Mouse (Mus musculus): ENCODE measurements around the gene Col26a1. TPM values are rescaled to one million over a fixed set of nuclear protein-coding genes. Genes with fewer than 3 reads are reported as not detected.
A peak's percentile ranks its signal among the peaks of the same experiment; 100 is the strongest.
"Not testable (repeated sequence)": the region's sequence is repeated elsewhere in the genome, so short reads cannot be mapped to it uniquely, and the experiment has no call there.

Col26a1 gene
- total RNA-seq, 1 experiment from 2014 or later: not detected

DNA sequence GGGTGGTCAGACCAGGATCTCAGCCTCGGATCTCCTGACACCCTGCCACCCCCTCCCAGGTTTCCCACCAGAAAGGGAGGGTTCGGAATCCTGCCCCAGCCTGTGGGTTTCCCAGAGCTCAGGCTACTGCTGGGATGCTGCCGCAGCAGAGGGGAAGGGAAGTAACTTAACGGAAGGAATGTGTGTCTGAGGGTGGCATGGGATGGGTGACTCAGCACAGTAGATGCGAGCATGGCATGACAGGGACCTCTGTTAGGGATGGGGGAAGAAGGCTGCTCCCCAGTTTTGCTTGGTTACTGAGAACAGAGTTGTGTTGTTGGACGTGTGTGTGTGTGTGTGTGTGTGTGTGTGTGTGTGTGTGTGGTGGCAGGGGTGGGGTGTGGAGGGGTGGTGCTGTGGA is 122.7 kb downstream of the Col26a1 start:
- peak; percentile 46; the same call in 1 of the 2 replicates for ATAC-seq (replicated peaks; ENCODE audit: low read depth, poor library complexity, severe bottlenecking)

DNA sequence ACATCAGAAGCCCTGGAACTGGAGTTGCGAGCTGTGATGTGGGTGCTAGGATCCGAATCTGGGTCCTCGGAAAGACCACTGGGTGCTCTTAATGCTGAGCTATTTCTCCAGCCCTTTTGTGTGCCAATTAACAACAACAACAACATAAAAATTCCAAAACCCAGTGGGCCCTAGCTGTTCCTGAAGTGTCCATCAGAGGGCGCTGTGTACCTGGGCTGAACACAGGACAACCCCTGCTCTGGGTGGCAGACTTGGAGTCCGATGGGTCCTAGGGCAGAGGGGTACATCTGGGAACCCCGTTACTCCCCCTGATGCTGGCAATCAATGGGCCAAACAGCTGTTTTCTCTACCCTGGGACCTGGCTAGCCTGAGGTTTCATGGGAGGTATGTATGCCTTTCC is 123.2 kb downstream of the Col26a1 start:
- ATAC-seq (replicated peaks; ENCODE audit: low read depth, poor library complexity, severe bottlenecking): 0 out of 2 replicates have a peak, but pooled peaks have one; percentile 20

DNA sequence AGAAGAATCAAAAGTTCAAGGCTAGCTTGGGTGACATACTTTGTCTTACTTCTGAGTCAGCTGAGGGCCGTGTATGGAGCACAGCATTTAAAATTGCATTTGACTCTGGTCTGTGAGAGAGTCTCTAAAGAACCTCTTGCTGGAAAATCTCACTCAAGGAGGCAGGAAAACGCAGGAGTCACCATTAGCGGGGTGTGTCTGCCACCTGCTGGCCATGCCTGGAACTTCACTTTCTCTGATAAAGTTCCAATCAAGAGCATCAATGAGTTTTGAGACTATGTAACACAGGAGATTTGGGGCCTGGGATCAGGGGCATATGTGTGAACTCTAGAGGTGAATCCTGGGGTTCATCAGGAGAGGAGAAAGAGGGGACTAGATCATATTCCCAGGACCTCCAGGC is 127.3 kb downstream of the Col26a1 start:
- ATAC-seq (replicated peaks; ENCODE audit: low read depth, poor library complexity, severe bottlenecking): peak; percentile 64

DNA sequence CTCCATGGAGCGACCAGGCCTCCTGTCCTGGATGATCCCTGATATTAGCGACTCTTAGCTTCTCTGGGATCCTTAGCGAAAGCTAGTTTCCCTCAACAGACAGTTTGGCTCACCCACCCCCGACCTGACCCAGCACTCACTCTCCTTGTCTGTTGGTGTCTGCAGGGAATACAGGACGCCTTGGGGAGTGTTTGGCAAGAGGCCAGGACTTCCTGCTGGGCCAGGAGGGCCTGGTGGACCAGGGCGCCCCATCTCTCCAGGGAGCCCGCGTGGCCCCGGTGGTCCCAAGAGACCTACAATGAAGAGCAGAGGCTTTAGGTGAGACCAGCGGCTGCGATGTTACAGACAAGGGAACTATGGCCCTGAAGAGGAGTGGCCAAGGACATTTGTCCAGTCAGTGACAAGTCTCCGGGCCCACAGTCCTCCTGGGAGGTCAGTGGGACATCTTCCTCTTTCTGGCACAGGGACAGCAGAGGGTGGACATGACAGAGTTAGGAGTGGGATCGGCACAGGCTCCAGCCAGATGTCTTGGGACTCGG is 128.9 kb downstream of the Col26a1 start:
- ATAC-seq (replicated peaks; ENCODE audit: low read depth, poor library complexity, severe bottlenecking): no peak

DNA sequence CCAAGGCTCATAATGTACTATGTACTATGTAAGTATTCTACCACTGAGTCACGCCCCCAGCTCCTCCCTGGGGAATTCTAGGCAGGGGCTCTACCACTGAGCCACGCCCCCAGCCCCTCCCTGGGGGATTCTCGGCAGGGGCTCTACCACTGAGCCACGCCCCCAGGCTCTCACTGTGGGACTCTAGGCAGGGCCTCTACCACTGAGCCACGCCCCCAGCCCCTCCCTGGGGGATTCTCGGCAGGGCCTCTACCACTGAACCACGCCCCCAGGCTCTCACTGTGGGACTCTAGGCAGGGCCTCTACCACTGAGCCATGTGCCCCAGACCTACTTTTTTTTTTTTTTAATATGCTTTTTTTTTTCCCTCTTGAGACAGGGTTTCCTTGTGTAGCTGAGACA is 129.8 kb downstream of the Col26a1 start:
- ATAC-seq (replicated peaks; ENCODE audit: low read depth, poor library complexity, severe bottlenecking): not testable (repeated sequence)

DNA sequence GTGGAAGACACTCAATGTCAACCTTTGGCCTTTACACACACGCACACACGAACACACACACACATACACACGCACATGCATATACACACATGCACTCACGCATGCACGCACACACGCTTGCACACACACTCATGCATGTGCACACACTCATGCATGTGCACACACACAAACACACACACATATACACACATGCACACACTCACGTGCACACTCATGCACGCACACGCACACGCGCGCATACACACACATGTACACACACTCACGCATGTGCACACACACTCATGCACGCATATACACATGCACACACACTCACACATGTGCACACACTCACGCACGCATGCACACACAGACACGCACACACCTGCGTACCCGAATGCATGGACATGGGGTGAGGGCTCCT is 130.9 kb downstream of the Col26a1 start:
- no peak for ATAC-seq (replicated peaks; ENCODE audit: low read depth, poor library complexity, severe bottlenecking)

DNA sequence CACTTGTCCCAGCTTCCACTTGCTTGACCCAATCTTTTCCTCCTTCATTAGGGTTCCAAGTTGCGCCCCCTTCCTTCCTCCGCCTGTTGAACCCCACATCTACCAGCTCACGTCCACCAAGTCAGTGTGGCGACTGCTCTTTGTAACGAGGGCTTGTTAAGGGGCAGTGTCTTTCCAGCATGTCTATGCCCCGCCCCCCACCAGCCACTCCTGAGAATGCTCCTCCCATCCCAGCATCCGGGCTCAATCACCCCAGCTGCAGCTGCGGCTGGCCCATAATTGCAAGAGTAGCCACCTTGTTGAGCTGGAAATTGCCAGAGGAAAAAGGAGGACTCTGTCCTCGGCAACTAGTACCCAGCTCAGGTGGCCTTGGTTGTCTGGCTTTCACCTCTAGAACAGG is 136.4 kb downstream of the Col26a1 start:
- ATAC-seq (replicated peaks; ENCODE audit: low read depth, poor library complexity, severe bottlenecking): no peak

DNA sequence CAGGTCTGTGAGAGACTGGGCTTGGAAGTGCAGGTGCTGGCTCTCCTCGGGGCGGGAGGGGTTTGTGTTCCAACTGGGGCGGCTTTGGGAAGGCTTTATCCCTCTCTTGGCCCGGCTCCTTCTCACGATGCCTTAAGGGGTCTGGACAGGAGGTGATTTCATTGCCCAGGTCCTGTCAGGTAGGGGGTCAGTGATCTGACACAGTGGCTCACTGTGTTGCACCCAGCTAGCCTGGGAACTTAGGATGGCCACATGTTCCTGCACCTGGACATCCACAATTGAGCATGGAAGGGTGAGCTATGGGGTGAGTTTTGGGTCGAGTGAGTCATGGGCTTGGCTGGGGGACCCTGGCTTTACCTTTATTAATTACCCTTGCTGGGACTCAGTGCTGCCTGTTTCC is 144.1 kb downstream of the Col26a1 start:
- no peak for ATAC-seq (replicated peaks; ENCODE audit: low read depth, poor library complexity, severe bottlenecking)

DNA sequence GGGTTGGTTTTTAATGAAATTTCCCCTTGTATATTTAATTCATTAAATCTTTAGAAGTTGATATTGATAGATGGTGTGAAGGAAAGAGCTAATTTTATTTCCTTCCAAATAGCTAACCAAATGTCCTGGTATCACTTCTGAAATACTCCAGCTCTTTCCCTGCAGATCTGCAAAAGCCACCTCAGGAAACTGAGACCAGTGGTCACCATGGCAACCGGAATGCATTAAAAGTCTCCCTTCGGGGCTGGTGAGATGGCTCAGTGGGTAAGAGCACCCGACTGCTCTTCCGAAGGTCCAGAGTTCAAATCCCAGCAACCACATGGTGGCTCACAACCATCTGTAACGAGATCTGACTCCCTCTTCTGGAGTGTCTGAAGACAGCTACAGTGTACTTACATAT is 156.7 kb downstream of the Col26a1 start:
- not testable (repeated sequence) for ATAC-seq (replicated peaks; ENCODE audit: low read depth, poor library complexity, severe bottlenecking)

DNA sequence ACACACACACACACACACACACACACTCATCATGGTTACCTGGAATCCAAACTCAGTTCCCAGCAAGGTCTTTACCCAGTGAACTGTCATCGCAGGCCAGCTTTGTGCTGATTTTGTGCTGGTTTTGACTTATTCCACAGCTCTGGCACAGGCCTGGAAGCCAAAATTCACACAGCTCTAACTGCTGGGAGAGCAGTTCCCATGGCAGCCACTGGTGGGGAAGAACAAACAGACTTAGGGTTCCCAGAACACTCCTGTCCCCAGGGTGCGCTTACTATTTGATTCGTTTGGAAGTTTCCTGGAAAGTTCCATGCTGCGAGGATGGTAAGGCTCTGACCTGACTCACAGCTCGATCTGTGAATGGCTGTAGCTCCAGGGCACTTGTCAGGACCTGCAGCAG is 161.4 kb downstream of the Col26a1 start:
- ATAC-seq (replicated peaks; ENCODE audit: low read depth, poor library complexity, severe bottlenecking): no peak

DNA sequence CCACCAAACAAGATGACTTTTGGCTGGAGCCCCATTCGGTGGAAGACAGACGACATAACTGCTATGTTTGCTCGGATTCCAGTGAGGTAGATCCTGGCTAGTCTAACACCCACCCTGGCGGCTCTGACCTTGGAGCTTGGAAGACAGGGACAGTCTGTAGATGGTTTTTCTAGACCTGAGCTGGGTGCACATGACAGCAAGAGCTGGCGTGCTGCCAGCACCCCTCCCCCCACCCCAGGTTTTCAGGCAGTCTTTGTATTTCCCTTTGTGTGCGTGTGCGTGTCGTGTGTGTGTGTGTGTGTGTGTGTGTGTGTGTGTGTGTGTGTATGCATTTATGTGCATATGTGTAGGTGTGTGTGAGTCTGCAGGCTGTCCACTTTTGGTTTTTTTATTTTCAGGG is 164.4 kb downstream of the Col26a1 start:
- no peak for ATAC-seq (replicated peaks; ENCODE audit: low read depth, poor library complexity, severe bottlenecking)

DNA sequence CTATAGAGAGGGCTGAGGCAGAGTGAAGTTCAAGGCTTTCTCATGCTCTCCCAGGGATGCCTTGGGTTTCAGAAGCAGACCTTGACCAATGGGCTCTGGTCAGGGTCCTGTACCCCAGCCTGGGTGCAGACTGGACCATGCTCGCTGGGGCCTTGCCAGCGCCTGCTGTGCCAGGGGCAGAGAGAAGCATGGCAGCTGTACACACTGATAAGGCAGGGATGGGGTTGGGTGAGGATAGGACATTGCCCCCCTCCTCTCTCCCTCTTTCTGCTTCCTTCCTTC is 165.5 kb downstream of the Col26a1 start:
- no peak for ATAC-seq (replicated peaks; ENCODE audit: low read depth, poor library complexity, severe bottlenecking)

DNA sequence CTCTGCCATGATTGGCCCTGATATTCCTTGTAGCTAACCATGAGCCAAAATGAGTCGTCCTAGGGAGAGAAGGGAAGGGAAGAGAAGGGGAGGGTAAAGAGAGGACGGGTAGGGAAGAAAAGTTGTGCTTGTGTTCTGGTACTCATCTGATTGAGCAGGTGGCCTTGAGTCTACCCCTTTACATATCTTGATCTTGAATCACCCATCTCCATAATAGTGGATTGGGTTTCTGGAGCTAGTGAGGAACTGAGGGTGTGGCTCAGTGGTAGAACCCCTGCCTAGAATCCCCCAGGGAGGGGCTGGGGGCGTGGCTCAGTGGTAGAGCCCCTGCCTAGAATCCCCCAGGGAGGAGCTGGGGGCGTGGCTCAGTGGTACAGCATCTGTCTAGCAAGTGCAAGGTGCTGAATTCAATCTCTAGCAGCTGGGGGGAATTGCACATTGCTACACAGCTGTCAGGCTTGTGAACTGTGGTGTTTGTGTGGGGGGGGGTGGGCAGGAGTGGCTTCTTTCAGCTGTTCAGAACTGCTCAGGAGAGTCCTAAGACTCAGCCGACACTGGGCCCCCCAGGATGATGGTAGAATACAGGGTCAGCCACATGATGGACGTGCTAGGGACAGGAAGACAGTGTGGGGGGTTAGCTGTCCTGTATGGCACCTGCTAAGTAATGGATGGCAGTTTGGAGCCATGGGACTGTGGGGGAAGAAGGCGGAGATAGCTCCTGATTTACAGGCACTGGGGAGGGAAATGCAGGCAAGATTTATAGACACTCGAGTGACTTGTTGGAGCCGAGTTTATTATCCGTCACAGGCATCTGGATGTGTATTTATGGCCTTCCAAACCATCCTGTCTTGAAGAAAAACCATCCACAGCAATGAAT is 166.1 kb downstream of the Col26a1 start:
- no peak for ATAC-seq (replicated peaks; ENCODE audit: low read depth, poor library complexity, severe bottlenecking)

DNA sequence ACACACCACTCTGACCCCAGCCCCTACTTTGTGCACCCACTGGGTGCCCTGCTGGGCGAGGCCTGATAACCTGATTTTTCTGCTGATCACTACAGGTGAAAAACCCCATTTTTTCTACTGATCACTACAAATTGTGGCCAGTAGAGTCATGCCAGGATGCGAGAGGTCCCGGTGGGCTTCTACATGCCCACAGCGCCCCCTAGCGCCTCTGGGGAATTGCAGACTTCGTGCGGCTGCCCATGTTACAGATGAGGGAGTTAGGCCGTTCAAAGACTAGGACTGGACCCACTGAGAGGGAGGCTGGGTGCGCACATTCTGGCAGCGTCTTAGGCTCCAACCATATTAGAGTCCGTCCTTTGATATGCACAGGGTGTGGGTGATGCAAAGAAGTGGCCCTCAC is 168.1 kb downstream of the Col26a1 start:
- peak; percentile 76 for ATAC-seq (replicated peaks; ENCODE audit: low read depth, poor library complexity, severe bottlenecking)

DNA sequence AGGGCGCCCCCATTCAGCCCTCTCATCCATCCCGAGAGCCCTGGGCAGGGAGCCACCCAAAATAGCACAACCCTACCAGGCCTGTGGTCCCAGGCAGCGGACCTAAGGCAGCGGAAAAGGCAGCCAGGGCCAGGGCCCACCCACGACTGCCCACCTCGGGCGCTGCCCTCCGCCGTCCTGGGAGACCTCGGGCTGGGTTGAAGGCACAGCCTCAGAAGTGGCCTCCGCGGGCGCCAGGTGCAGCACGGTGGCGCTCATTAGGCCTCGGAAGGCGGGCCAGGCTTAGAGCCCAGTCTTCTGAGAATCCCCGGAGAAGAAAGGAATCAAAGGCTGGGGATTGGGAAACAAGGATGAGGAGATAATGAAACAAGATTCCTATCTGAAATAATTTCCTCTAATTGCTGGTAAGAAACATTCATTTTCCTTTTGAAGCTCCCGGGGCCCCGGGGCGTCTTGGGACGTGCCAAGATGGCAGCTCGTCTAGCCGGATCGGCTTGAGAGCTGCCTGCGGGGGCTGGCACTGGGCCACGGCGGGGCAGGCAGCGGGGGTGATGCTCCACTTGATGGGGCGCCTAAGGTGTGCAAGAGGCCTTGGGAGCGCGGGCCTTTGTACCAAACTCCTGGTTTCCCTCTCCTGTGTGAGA is 168.7 kb downstream of the Col26a1 start:
- no peak for ATAC-seq (replicated peaks; ENCODE audit: low read depth, poor library complexity, severe bottlenecking)

DNA sequence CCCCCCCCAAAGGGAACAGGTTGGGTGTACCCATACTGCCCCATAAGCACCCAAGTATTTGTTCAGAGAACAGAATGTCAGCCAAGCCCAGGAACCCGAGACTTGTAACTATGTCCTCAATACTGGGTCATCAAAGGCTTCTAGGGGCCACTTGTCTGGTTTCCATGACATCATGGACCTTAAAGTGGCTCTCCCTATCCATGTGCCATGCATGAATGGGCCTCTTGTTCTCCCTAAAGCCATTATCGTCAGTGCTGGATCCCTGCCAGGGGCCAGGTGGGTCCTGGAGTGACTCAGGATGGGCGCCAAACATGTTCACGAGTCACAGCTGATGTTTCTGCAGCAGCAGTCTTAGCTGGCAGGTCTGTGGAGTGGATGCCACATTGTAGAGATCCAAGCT is 172.3 kb downstream of the Col26a1 start:
- no peak for ATAC-seq (replicated peaks; ENCODE audit: low read depth, poor library complexity, severe bottlenecking)

DNA sequence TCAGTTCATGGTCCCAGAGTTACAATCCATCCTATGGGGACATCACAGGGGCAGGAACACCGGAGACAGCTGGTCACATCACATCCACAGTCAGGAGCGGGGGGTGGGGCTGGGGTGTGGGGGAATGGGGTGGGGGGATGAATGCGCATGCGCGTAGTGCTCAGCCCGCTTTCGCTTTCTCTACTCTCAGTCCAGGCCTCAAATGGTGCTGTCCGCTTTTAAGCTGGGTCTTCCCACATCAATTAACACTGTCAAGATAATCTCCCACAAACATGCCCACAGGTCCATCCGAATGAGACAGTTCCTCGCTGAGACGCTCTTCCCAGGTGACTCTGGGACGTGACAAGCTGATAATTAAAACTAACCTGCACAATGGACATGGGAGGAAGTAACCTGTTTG is 174.9 kb downstream of the Col26a1 start:
- ATAC-seq (replicated peaks; ENCODE audit: low read depth, poor library complexity, severe bottlenecking): no peak

DNA sequence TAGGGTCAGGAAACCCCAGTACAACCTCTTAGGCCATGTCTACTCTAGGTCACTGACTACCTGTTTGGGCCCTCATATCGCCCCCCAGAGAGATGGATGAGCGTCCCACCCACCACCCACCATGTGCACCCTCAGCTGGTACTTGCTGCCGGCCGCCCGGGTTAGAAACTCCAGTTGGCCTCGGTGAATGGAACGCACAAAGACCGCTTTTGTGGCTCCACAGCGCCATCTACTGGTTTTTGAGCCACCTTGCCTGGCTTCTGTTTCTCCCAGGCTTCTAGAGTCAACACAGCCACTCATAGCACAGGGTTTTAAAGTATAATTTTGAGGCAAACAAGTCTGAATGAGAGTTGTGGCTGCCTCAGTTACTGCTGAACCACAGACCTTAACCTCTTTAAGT is 176.2 kb downstream of the Col26a1 start:
- ATAC-seq (replicated peaks; ENCODE audit: low read depth, poor library complexity, severe bottlenecking): peak; percentile 75

DNA sequence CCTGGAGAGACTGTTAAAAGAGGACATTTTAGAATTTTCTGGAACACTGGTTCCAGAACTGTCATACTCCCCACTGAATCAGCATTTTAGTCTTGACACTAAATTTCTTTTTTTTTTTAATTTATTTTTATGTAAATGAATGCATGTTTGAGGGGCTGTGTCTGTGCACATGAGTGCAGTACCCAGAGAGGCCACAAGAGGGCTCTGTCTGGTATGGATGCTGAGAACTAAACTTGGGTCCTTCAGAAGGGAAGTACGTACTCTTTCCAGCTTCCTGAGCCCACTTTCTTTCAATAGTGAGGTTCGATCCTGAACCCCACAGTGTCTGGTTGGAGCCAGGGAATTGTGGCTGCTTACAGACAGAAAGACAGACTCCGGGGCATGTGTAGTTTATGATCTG is 177.5 kb downstream of the Col26a1 start:
- ATAC-seq (replicated peaks; ENCODE audit: low read depth, poor library complexity, severe bottlenecking): no peak

DNA sequence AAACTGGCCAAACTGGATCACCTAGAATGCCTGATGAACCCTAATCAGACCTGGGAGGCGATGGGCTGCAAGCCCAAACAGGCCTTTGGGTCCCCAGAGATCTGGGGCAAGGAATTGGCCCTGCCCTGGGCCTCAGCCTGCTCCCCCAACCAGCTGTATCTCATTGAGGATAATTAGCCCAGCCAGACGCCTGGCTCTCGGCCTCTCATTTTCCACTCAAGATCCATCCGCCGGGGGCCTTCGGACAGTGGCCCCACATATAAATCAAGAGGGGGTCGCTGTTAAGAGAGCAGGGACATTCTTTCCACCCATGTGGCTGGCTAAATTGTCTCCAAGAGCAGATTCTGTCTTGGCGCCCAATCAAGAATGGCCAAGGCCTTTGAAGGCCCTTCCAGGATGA is 178.9 kb downstream of the Col26a1 start:
- no peak for ATAC-seq (replicated peaks; ENCODE audit: low read depth, poor library complexity, severe bottlenecking)

DNA sequence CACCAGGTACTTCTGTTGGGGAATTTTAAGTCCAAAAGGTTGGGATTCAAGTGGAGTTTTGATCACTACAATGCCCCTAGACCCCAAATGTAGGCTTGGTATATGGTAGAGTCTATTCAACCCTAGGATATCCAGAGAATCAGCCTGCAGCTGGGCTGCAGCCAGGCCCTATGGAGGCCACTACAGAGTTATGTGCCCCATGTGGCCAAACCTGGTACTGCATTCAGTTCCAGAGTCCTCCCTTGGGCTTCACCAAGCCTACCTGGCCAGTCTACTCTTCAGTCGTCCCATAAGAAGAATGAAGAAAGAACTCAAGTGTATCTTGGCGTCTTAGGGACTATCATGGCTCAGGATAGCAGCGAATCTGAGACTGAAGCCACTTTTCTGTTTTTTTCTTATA is 179.3 kb downstream of the Col26a1 start:
- ATAC-seq (replicated peaks; ENCODE audit: low read depth, poor library complexity, severe bottlenecking): no peak; the same call in 1 of the 2 replicates

Data from common myeloid progenitor, adult 5-6 weeks (primary cell).